Mouse (Mus musculus): ENCODE data around the gene Gm20388. TPM values are rescaled to one million over a fixed set of nuclear protein-coding genes. Genes with fewer than 3 reads are reported as not detected.
A peak's percentile ranks its signal among the peaks of the same experiment; 100 is the strongest.

Gm20388 gene
- polyA plus RNA-seq, 1 experiment from 2014 or later: 1.7 TPM

DNA sequence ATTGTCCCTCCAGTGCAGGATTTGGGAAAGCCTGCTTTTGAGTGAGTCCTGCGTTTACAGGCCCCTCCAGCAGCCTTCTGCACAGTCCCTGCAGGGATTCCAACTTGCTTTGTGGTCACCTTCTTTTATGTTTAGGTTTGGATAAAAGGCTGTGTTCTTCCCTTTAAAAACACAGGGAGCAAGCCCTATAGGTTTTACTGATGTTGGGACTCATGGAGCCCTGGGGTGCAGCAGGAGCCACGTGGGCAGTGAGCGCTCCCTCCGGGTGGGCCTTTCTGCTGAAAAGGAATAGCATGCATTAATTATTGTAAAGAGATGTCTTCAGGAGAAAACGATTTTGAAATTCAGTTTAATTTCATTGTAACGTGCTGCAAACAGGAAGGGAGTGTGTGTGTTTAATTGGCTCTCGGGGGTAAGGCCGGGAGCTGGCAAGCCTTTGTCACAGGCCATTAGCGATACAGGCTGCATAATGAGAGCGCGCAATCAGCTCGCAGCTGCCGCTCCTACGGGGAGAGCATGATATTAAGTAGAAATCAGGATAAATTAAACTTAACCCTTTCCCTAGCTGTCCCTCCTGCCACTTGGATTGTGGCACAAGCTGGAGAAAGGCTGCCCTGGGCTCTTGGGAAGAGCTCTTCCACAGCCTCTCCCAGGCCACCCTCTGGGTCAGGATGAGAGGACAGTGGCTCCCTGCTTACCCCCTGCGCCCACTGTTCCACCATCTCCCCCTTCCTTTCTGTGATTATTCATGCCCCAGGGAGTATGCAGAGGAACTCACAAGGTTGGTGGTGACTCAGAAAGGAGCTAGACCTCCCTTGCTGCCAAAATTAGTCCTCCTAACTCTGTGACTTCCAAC, 2893.5 kb downstream of the Gm20388 start:
- peak; percentile 31 for DNase-seq (ENCODE audit: low spot score)
- Histone ChIP-seq H3K27me3 (ENCODE audit: insufficient read depth, poor library complexity, severe bottlenecking) (peaks cover 11% of the 10 kb centered on the region; the same call in 1 of the 2 replicates), H3K4me1 (replicated peaks) (peaks cover 46% of the 10 kb centered on the region), H3K9me3 (no peaks in the 10 kb centered on the region), H3K4me3 (no peak overlapping the region), H3K27ac (peak overlapping the region; percentile 81), H3K36me3 (peaks cover 7% of the 10 kb centered on the region; the same call in 1 of the 2 replicates)
- WGBS: 20% methylated on average over 15 of the region's 15 CpGs

- Histone ChIP-seq H3K4me3 (no peak overlapping the region), H3K4me1 (replicated peaks) (peaks cover 46% of the 10 kb centered on the region), H3K36me3 (peaks cover 8% of the 10 kb centered on the region; the same call in 1 of the 2 replicates), H3K27me3 (ENCODE audit: insufficient read depth, poor library complexity, severe bottlenecking) (peaks cover 11% of the 10 kb centered on the region; the same call in 1 of the 2 replicates), H3K9me3 (no peaks in the 10 kb centered on the region), H3K27ac (peak overlapping the region; percentile 24; the same call in 1 of the 2 replicates)
- DNase-seq (ENCODE audit: low spot score): no peak
- WGBS: 35% methylated on average over 3 of the region's 3 CpGs
Measured at GRCm38 (mm10) chr8:122805349-122805748, 2894.7 kb downstream of the Gm20388 start.

DNA sequence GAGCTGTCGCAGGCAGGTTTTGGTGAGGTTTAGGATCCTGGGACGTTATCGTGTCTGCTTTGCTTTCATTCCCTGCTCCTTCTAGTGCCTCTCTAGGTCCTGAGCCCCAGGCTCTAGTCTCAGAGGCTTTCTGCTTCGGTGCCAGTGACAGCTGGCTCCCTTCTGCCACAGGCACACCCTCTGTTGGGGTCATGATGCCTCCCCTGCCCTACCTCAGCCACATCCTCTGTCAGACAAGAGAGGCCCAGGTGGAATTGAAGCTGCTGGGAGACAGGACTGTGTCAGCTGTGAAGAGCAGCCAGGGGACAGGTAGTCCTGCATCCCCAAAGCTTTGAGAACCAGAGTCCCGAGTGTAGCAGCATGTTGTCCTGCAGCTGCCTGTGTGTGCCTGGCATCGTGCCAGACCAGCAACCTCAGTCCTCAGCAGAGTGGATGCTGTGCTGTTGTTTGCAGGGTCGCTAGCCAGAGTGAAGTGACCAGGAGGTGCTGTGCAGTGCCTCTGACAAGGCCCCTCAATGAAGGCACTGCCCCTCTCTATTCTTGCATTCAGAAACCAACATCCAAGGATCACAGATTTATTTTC, 2896.4 kb downstream of the Gm20388 start:
- Histone ChIP-seq H3K27me3 (ENCODE audit: insufficient read depth, poor library complexity, severe bottlenecking) (peaks cover 21% of the 10 kb centered on the region; the same call in 1 of the 2 replicates), H3K4me3 (no peak overlapping the region), H3K9me3 (no peaks in the 10 kb centered on the region), H3K36me3 (peaks cover 21% of the 10 kb centered on the region), H3K27ac (peak overlapping the region; percentile 74), H3K4me1 (replicated peaks) (peaks cover 62% of the 10 kb centered on the region)
- 78% methylated on average over 7 of the region's 7 CpGs for WGBS
- DNase-seq (ENCODE audit: low spot score): no peak

DNA sequence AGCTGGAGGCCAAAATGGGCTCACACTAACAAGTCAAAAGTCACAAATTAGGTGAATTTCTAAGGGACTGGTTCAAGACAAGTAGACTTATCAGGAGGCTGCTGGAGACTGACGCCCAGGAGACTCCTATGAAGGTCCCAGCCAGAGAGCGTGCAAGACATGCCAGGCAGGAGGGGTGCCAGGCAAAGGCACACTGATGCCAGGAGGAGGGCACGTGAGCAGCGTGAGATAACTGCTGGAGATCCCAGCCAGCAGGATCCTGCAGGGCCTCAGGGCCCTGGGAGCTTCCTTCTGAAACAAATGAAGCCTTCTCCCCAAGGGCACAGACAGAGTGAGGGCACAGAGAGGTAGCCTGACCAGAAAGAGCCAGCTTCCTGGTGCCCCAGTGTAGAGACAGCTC, 2897.3 kb downstream of the Gm20388 start:
- DNase-seq (ENCODE audit: low spot score): no peak
- peaks cover 17% of the 10 kb centered on the region for H3K36me3 ChIP-seq
- no peak overlapping the region for H3K4me3 ChIP-seq
- 85% methylated on average over 4 of the region's 4 CpGs for WGBS
- no peaks in the 10 kb centered on the region for H3K9me3 ChIP-seq
- peaks cover 64% of the 10 kb centered on the region for H3K4me1 ChIP-seq (replicated peaks)
- H3K27me3 ChIP-seq (ENCODE audit: insufficient read depth, poor library complexity, severe bottlenecking): peaks cover 16% of the 10 kb centered on the region; the same call in 1 of the 2 replicates
- H3K27ac ChIP-seq: peak overlapping the region; percentile 13; the same call in 1 of the 2 replicates

DNA sequence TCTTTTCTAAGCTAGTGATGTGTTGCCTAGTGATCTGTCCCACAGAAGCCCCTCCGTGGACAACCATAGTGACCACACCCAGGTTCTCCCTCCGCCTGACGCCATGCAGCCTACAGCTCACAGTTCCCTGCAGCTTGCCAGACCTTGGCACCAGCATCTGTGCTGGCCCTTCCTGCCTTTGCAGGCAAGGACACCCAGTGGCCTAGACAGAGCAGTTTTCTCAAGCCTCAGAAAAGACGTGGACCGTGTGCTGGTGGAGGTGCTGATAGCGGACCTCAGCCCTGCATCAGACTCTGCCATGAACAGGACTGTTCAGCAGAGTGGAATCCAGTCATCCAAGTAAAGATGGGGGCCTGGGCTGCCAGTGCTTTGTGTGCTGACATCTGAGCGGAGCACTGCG, 2899.7 kb downstream of the Gm20388 start:
- no peak for DNase-seq (ENCODE audit: low spot score)
- 84% methylated on average over 8 of the region's 8 CpGs for WGBS
- Histone ChIP-seq H3K36me3 (peaks cover 29% of the 10 kb centered on the region), H3K4me1 (replicated peaks) (peaks cover 66% of the 10 kb centered on the region), H3K9me3 (no peaks in the 10 kb centered on the region), H3K27me3 (ENCODE audit: insufficient read depth, poor library complexity, severe bottlenecking) (peaks cover 17% of the 10 kb centered on the region), H3K27ac (0 out of 2 replicates have a peak overlapping the region, but pooled peaks have one; percentile 3), H3K4me3 (no peak overlapping the region)

- WGBS: 86% methylated on average over 16 of the region's 16 CpGs
- Histone ChIP-seq H3K4me3 (no peak overlapping the region), H3K27me3 (ENCODE audit: insufficient read depth, poor library complexity, severe bottlenecking) (peaks cover 18% of the 10 kb centered on the region), H3K9me3 (no peaks in the 10 kb centered on the region), H3K27ac (peak overlapping the region; percentile 46; the same call in 1 of the 2 replicates), H3K36me3 (peaks cover 29% of the 10 kb centered on the region), H3K4me1 (replicated peaks) (peaks cover 55% of the 10 kb centered on the region)
- no peak for DNase-seq (ENCODE audit: low spot score)
Measured at GRCm38 (mm10) chr8:122811870-122812494, 2901.3 kb downstream of the Gm20388 start.

- WGBS: 79% methylated on average over 14 of the region's 14 CpGs
- DNase-seq (ENCODE audit: low spot score): no peak
- H3K9me3 ChIP-seq: no peaks in the 10 kb centered on the region
- H3K36me3 ChIP-seq: peaks cover 34% of the 10 kb centered on the region
- no peak overlapping the region for H3K27ac ChIP-seq
- peaks cover 58% of the 10 kb centered on the region for H3K4me1 ChIP-seq (replicated peaks)
- H3K4me3 ChIP-seq: no peak overlapping the region
- peaks cover 18% of the 10 kb centered on the region for H3K27me3 ChIP-seq (ENCODE audit: insufficient read depth, poor library complexity, severe bottlenecking)
Measured at GRCm38 (mm10) chr8:122812610-122813250, 2902.1 kb downstream of the Gm20388 start.

- WGBS: 17% methylated on average over 7 of the region's 7 CpGs
- Histone ChIP-seq H3K9me3 (no peaks in the 10 kb centered on the region), H3K4me1 (replicated peaks) (peaks cover 77% of the 10 kb centered on the region), H3K27ac (0 out of 2 replicates have a peak overlapping the region, but pooled peaks have one; percentile 35), H3K27me3 (ENCODE audit: insufficient read depth, poor library complexity, severe bottlenecking) (peaks cover 18% of the 10 kb centered on the region), H3K4me3 (no peak overlapping the region), H3K36me3 (peaks cover 35% of the 10 kb centered on the region)
- no peak for DNase-seq (ENCODE audit: low spot score)
Measured at GRCm38 (mm10) chr8:122814608-122815007, 2904.0 kb downstream of the Gm20388 start.

GRCm38 (mm10) chr8:122816965-122817364, 2906.3 kb downstream of the Gm20388 start:
- Histone ChIP-seq H3K27me3 (ENCODE audit: insufficient read depth, poor library complexity, severe bottlenecking) (peaks cover 8% of the 10 kb centered on the region), H3K36me3 (peaks cover 20% of the 10 kb centered on the region), H3K9me3 (no peaks in the 10 kb centered on the region), H3K4me3 (no peak overlapping the region), H3K27ac (peak overlapping the region; percentile 67; the same call in 1 of the 2 replicates), H3K4me1 (replicated peaks) (peaks cover 76% of the 10 kb centered on the region)
- 88% methylated on average over 6 of the region's 6 CpGs for WGBS
- DNase-seq (ENCODE audit: low spot score): no peak

- Histone ChIP-seq H3K4me3 (no peak overlapping the region), H3K36me3 (peaks cover 19% of the 10 kb centered on the region), H3K9me3 (no peaks in the 10 kb centered on the region), H3K27ac (peak overlapping the region; percentile 67), H3K4me1 (replicated peaks) (peaks cover 70% of the 10 kb centered on the region), H3K27me3 (ENCODE audit: insufficient read depth, poor library complexity, severe bottlenecking) (peaks cover 8% of the 10 kb centered on the region)
- no peak for DNase-seq (ENCODE audit: low spot score)
- WGBS: 37% methylated on average over 13 of the region's 13 CpGs
Measured at GRCm38 (mm10) chr8:122817724-122818496, 2907.3 kb downstream of the Gm20388 start.

GRCm38 (mm10) chr8:122819776-122820175, 2909.1 kb downstream of the Gm20388 start:
- 79% methylated on average over 11 of the region's 11 CpGs for WGBS
- Histone ChIP-seq H3K27me3 (ENCODE audit: insufficient read depth, poor library complexity, severe bottlenecking) (peaks cover 8% of the 10 kb centered on the region), H3K9me3 (no peaks in the 10 kb centered on the region), H3K27ac (0 out of 2 replicates have a peak overlapping the region, but pooled peaks have one; percentile 12), H3K36me3 (peaks cover 5% of the 10 kb centered on the region; the same call in 1 of the 2 replicates), H3K4me3 (no peak overlapping the region), H3K4me1 (replicated peaks) (peaks cover 58% of the 10 kb centered on the region)
- no peak for DNase-seq (ENCODE audit: low spot score)

Data from hindbrain, embryonic 10.5 days (tissue).